Mouse (Mus musculus): ENCODE results near the gene Rsph14.

- TF ChIP-seq ZC3H11A (IDR thresholded peaks at IDR 0.05; ENCODE audit: borderline replicate concordance, low read depth, low read length) (no peak), MAFK (IDR thresholded peaks at IDR 0.05; ENCODE audit: insufficient read depth, low read depth, low read length) (no peak), ZNF384 (IDR thresholded peaks at IDR 0.05; ENCODE audit: low read depth, low read length) (no peak)
These were observed 29.8 kb upstream of the Rsph14 start for GRCm38 (mm10) chr10:75062189-75062561.
